Mouse (Mus musculus) heart, embryonic 11.5 days (tissue): ENCODE results near the gene Zfp410. TPM values are rescaled to one million over a fixed set of nuclear protein-coding genes. Genes with fewer than 3 reads are reported as not detected.

ENCODE experiments used
- ATAC-seq: fragments of 200-750 bp; cut with Nextera tagmentation; replicated peaks from 2 replicates; pipeline ENCODE4 v1.8.0; 2017; ENCODE audit warnings: moderate library complexity; ENCODE audit not compliant: insufficient number of reproducible peaks, low FRiP score, low TSS enrichment
- H3K27ac ChIP-seq: fragments of 300-500 bp; sonication (generic); 2 replicates; pipeline ENCODE4 v1.5.1; 2014; ENCODE audit warnings: mild to moderate bottlenecking, low read depth, low read length
- H3K27me3 ChIP-seq: fragments of 300-500 bp; sonication (generic); 2 replicates; pipeline ENCODE4 v1.6.1; 2014; ENCODE audit warnings: mild to moderate bottlenecking, low read length, mixed read lengths; ENCODE audit not compliant: control insufficient read depth, insufficient read depth
- H3K36me3 ChIP-seq: fragments of 300-500 bp; sonication (generic); 2 replicates; pipeline ENCODE4 v1.6.1; 2014; ENCODE audit warnings: mild to moderate bottlenecking, low read length, moderate library complexity, mixed read lengths; ENCODE audit not compliant: control insufficient read depth, insufficient read depth
- H3K4me1 ChIP-seq: fragments of 300-500 bp; sonication (generic); 2 replicates; pipeline ENCODE4 v1.6.1; 2014; ENCODE audit warnings: low read length; ENCODE audit not compliant: control insufficient read depth, insufficient read depth
- H3K4me2 ChIP-seq: fragments of 300-500 bp; sonication (generic); 2 replicates; pipeline ENCODE4 v1.6.1; 2014; ENCODE audit warnings: mild to moderate bottlenecking, moderate library complexity
- H3K4me3 ChIP-seq: fragments of 300-500 bp; sonication (generic); 2 replicates; pipeline ENCODE4 v1.5.1; 2014; ENCODE audit warnings: low read depth, low read length
- H3K9ac ChIP-seq: fragments of 300-500 bp; sonication (generic); 2 replicates; pipeline ENCODE4 v1.6.1; 2014; ENCODE audit warnings: mild to moderate bottlenecking, low read depth, low read length, moderate library complexity
- H3K9me3 ChIP-seq: fragments of 300-500 bp; sonication (generic); replicated peaks from 2 replicates; pipeline ENCODE4 v1.6.1; 2016; ENCODE audit warnings: low read length; ENCODE audit not compliant: control insufficient read depth
- WGBS: fragments of 180-500 bp; shearing (Covaris S2); extraction: QIAGEN DNeasy Blood & Tissue Kit; methylation state at CpG from one replicate; pipeline ENCODE4 v1.1.7; 2014; ENCODE audit not compliant: insufficient replicate concordance; 5-methylcytosine and 5-hydroxymethylcytosine counted together
- polyA plus RNA-seq: library from polyadenylated mRNA; unstranded; fragments of >200 nt; fragmentation: Nextera tagmentation; extraction: Ambion mirVana; gene quantifications from 2 replicates; pipeline ENCODE4 v1.2.1, GENCODE M21; 2014

Gene Zfp410
- polyA plus RNA-seq, 1 experiment from 2014 or later = 58.0 TPM

DNA sequence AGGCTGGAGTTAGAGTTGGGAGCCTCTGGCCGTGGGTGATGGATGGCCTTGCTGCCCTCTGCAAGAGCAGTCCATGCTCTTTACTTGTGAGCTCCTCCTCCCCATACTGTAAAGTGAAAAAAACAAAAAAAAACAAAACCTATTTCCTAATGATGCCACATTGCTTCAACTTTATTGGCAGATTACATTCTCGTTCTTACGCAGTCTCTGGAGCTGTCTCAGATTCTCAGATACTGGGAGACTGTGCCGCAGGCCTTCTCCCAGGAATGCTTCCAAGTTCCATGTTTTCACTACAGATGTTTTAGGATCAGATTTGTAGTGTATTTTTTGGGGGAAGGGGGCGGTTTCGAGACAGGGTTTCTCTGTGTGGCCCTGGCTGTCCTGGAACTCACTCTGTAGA lies 48.5 kb downstream of the Zfp410 start:
- WGBS = 92% methylated on average over 6 of the region's 6 CpGs
- no peak overlapping the region for H3K4me2 ChIP-seq
- ATAC-seq = no peak

DNA sequence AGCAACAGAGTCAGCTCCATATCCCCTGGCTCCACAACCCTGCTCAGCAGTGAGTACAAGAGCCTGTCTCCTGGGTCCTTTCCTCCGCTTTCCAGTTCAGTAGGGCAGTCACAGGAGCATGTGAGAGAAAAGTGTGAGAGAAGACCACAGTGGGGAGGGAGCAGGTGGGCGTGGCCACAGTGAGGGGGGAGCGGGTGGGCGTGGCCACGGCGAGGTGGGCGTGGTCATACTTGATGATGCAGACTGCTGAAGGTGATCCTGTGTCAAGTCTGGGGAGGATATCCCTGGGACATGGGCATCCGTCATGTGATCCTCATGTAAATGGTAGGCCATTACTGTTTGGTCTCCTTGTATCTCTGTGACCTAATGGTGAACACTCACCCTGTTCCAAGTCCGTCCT lies 50.3 kb downstream of the Zfp410 start:
- no peaks in the 10 kb centered on the region for H3K27me3 ChIP-seq
- peaks cover 7% of the 10 kb centered on the region for H3K4me1 ChIP-seq
- WGBS = 52% methylated on average over 9 of the region's 9 CpGs
- no peak overlapping the region for H3K9ac ChIP-seq
- no peaks in the 10 kb centered on the region for H3K9me3 ChIP-seq
- no peak for ATAC-seq
- no peak overlapping the region for H3K4me2 ChIP-seq
- H3K4me3 ChIP-seq = no peak overlapping the region
- H3K36me3 ChIP-seq = peaks cover 24% of the 10 kb centered on the region
- no peak overlapping the region for H3K27ac ChIP-seq

More for the DNA sequence above, 48.5 kb downstream of the Zfp410 start:
- H3K9me3 ChIP-seq = no peaks in the 10 kb centered on the region
- H3K4me1 ChIP-seq = peaks cover 11% of the 10 kb centered on the region
- H3K9ac ChIP-seq = no peak overlapping the region
- H3K4me3 ChIP-seq = no peak overlapping the region
- H3K27me3 ChIP-seq = no peaks in the 10 kb centered on the region
- no peak overlapping the region for H3K27ac ChIP-seq
- H3K36me3 ChIP-seq = peaks cover 14% of the 10 kb centered on the region

DNA sequence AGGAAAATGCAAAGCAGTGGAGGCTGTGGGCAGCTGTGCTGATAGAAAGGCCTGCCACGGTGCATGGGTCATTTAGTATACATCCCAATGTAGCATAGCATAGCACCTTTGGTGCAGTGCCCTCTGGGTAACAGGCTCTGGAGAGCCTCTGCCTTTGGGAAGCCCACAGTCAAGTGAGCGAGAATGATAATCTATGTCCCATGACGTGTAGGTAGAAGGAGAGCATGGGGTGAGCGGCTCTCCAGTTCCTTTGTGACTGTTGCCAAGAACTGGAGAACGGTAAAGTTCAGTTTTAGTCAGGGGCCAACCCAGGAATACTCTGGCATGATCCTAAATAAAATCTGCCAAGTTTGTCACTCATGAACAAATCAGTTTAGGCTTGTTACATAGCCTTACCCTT lies 55.0 kb downstream of the Zfp410 start:
- Histone ChIP-seq H3K27ac (no peak overlapping the region), H3K9me3 (no peaks in the 10 kb centered on the region), H3K4me1 (no peaks in the 10 kb centered on the region), H3K4me3 (no peak overlapping the region), H3K36me3 (peaks cover 39% of the 10 kb centered on the region), H3K27me3 (no peaks in the 10 kb centered on the region), H3K9ac (no peak overlapping the region), H3K4me2 (no peak overlapping the region)
- WGBS = 89% methylated on average over 5 of the region's 5 CpGs
- ATAC-seq = no peak

DNA sequence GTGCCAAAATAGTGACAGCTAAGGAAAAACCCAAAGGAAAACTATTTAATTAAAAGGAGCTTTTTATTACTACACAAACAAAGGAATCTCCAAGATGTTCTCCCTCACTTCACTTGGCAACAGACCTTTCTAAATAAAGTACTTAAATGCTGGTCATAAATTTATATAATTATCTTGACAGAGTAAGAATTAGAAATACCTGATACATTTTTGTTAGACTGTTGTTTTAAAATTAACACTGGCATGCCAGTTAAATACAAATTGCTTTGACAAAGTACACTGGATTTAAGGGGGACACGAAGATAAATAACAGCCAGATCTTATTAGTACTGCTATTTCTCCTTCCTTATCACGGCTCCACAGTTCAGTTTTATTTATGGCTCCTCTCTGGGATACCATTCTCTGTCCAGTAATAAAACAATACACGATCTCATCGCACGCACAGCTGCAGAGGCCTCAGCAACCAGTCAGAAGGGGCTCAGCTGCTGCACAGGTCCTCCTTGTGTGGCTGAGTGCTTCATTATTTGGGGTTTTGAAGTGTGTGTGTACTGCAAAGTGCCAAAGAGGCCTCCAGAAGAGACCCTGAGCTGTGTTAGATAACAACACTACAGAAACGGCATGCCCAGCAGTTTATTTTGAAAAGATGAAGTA lies 57.3 kb downstream of the Zfp410 start:
- Histone ChIP-seq H3K9ac (0 out of 2 replicates have a peak overlapping the region, but pooled peaks have one; percentile 43), H3K36me3 (peaks cover 31% of the 10 kb centered on the region), H3K27me3 (no peaks in the 10 kb centered on the region), H3K4me1 (no peaks in the 10 kb centered on the region), H3K4me2 (no peak overlapping the region), H3K27ac (no peak overlapping the region), H3K4me3 (no peak overlapping the region), H3K9me3 (no peaks in the 10 kb centered on the region)
- WGBS = 70% methylated on average over 6 of the region's 6 CpGs
- no peak for ATAC-seq

DNA sequence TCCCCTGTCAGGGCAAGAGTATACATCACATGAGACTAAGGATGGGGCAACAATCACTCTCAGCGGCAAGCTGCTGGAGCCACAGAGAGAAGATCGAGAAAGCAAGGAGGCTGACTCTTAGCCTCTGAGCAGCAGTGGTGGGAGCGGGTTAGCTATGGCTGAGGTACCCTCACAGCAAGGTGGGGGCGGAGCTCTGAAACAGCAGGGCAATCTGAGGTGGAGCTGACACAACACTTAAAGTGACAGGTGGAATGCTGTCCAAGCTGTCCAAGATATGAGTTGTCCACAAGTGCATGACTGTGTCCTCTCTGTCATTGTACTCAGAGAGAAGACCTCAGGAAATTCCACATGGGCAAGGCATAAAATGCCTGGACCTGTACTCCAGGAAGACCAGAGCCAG lies 65.7 kb downstream of the Zfp410 start:
- Histone ChIP-seq H3K4me2 (peak overlapping the region; percentile 34), H3K4me1 (peaks cover 19% of the 10 kb centered on the region), H3K9me3 (no peaks in the 10 kb centered on the region), H3K36me3 (no peaks in the 10 kb centered on the region), H3K27ac (peak overlapping the region; percentile 81), H3K9ac (no peak overlapping the region; the same call in 1 of the 2 replicates), H3K4me3 (peak overlapping the region; percentile 23), H3K27me3 (no peaks in the 10 kb centered on the region)
- 55% methylated on average over 4 of the region's 4 CpGs for WGBS
- peak; percentile 83 for ATAC-seq

DNA sequence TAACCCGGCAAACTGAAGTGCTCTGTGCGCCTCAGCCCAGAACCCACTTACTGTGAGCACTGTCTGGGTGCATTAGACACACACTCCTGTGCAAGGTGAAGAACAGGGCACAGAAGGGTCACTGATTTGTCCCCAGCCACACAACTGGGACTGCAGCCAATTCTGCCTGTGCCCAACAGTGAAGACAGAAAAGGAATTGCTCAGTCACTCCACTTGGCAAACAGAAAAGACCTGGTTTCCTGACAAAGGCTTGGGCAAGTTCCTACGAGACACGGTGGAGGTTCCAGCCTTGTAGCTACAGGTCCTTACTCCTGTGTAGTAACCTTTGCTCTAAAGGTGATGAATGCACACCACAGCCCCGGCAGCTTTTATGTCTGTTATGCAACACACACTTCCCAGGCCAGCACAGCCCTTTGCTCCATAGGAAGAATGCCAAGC lies 68.0 kb downstream of the Zfp410 start:
- no peaks in the 10 kb centered on the region for H3K9me3 ChIP-seq
- H3K36me3 ChIP-seq = no peaks in the 10 kb centered on the region
- H3K27ac ChIP-seq = peak overlapping the region; percentile 77
- WGBS = 37% methylated on average over 5 of the region's 5 CpGs
- H3K4me1 ChIP-seq = peaks cover 19% of the 10 kb centered on the region
- ATAC-seq = no peak
- H3K27me3 ChIP-seq = no peaks in the 10 kb centered on the region
- H3K4me3 ChIP-seq = no peak overlapping the region
- H3K9ac ChIP-seq = no peak overlapping the region
- H3K4me2 ChIP-seq = peak overlapping the region; percentile 4; the same call in 1 of the 2 replicates

DNA sequence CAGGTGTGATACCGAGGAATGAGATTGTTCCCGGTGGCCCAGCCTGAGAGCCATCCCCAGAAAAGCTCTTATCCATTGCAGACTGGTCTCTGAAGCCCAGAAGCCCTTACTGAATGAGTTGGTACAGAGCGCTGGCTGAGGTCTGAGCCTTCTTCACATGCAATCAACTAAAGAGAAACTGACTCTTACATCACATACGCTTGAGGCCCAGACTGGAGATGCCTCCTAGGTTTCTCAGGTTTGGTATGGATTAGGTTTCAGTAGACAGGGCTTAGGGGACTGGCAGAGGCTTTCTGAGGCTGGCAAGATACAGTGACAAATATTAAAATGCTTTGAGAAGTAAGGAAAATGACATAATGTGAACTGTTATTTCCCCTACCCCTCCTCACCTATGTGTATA lies 68.8 kb downstream of the Zfp410 start:
- no peak for ATAC-seq
- Histone ChIP-seq H3K27ac (peak overlapping the region; percentile 77), H3K9me3 (no peaks in the 10 kb centered on the region), H3K27me3 (no peaks in the 10 kb centered on the region), H3K4me1 (peaks cover 19% of the 10 kb centered on the region), H3K9ac (0 out of 2 replicates have a peak overlapping the region, but pooled peaks have one; percentile 22), H3K36me3 (no peaks in the 10 kb centered on the region), H3K4me2 (no peak overlapping the region), H3K4me3 (no peak overlapping the region)
- WGBS = 85% methylated on average over 4 of the region's 4 CpGs

DNA sequence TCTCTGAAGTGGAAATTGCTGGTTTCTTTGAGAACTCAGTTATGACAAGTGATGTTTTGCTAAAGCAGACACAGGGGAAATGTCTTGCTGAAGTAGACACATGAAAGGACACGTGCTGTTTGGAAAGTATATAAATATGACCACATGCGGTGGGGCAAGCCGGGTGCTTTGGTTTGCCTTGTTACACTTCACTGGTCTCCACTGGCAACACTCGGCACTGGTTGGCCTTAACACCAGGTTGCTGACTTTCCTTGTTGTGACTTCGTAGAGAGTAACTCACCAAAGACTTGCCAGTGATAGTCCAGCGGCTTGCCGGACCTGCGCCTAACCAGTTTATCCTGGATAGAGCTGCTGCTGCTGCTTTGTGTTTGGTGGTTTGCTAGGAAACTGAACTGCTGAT lies 71.4 kb downstream of the Zfp410 start:
- Histone ChIP-seq H3K4me3 (no peak overlapping the region), H3K9me3 (no peaks in the 10 kb centered on the region), H3K9ac (no peak overlapping the region), H3K4me2 (no peak overlapping the region), H3K36me3 (no peaks in the 10 kb centered on the region), H3K27ac (no peak overlapping the region), H3K27me3 (no peaks in the 10 kb centered on the region), H3K4me1 (peaks cover 16% of the 10 kb centered on the region)
- 89% methylated on average over 8 of the region's 8 CpGs for WGBS
- ATAC-seq = no peak

DNA sequence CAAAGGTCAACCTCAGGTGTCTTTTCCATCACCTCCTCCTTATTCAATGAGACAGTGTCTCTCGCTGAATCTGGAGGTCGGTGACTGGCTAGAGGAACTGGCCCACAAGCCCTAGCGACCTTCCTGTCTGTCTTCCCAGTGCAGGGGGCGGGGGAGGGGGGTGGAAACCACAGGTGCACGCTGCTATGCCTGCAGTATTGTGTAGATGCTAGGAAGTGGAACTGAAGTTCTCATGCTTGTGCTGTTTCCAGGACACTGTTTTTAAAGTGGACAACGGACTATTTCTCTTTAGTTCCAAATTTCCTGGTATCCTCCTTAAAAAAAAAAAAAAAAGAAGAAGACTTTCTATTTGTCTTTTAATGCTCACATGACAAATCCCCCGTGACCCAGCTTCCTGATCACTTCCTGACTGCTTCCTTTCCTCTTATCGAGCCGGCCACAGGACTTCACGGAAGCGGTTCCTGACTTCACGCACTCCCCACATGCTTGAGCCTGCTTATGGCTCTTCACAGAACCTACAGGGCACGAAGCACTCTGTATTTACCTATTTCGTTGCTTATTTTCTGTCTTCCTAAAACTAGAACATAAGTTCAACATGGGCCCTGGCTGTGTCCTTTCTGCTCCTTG lies 72.2 kb downstream of the Zfp410 start:
- WGBS = 61% methylated on average over 14 of the region's 14 CpGs
- no peak for ATAC-seq
- no peaks in the 10 kb centered on the region for H3K27me3 ChIP-seq
- no peaks in the 10 kb centered on the region for H3K9me3 ChIP-seq
- no peak overlapping the region for H3K9ac ChIP-seq
- H3K27ac ChIP-seq = no peak overlapping the region
- no peaks in the 10 kb centered on the region for H3K36me3 ChIP-seq
- H3K4me2 ChIP-seq = no peak overlapping the region
- H3K4me3 ChIP-seq = no peak overlapping the region
- peaks cover 16% of the 10 kb centered on the region for H3K4me1 ChIP-seq
